Mouse (Mus musculus) heart, postnatal 0 days (tissue): ENCODE measurements around the gene Vsir.

ENCODE experiments used
- CTCF ChIP-seq: IDR thresholded peaks from 2 replicates; pipeline ENCODE4 v1.5.1; 2016; ENCODE audit warnings: antibody characterized with exemption, control low read depth, low read depth
- EP300 ChIP-seq: IDR thresholded peaks from 2 replicates; pipeline ENCODE4 v1.6.1; 2016; ENCODE audit warnings: antibody characterized with exemption, low read depth

DNA sequence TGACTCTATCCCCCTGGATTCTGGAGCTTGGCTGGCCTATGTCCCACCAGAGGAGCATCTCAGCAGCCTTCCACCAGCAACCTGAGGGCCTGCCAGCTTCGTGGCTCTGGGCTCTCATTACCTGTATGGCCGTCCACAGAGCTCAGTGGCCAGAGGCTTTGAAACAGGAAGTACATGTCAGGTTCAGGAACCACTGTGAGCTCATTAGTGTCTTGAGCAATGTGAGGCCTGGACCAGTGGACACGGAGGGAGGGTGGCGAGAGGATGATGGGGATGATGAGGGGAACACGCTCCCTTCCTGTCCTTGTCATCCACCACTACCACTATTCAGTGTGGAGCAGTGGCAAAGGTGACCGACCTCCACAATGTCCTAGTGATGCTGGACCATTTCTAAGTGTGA, 22.8 kb downstream of the Vsir start:
- no peak for TF ChIP-seq CTCF
- TF ChIP-seq EP300: no peak
